Mouse (Mus musculus) cerebellum, adult 2 months (tissue): ENCODE measurements around the gene Slc9a3r1.

ENCODE experiments used
- CTCF ChIP-seq: fragments of 200-500 bp; IDR thresholded peaks from 2 replicates; pipeline ENCODE4 v1.5.1; 2011; ENCODE audit warnings: low read depth, mild to moderate bottlenecking, control low read depth, low read length, moderate library complexity, borderline replicate concordance; ENCODE audit not compliant: insufficient read depth
- POLR2A ChIP-seq: fragments of 200-500 bp; IDR thresholded peaks from 2 replicates; pipeline ENCODE4 v1.6.1; 2011; ENCODE audit warnings: low read length, control low read depth, borderline replicate concordance; ENCODE audit not compliant: insufficient read depth

- TF ChIP-seq CTCF, result peak; percentile 94
- no peak for TF ChIP-seq POLR2A
Measured at GRCm38 (mm10) chr11:115181913-115182638, 18.9 kb downstream of the Slc9a3r1 start.
